Mouse (Mus musculus) liver, adult 2 months (tissue): ENCODE data around the gene Cct8.

Experiments used
- CTCF ChIP-seq: fragments of 200-500 bp; IDR thresholded peaks from 2 replicates; pipeline ENCODE4 v1.5.1; 2011; ENCODE audit warnings: low read depth, low read length, control low read depth
- POLR2A ChIP-seq: fragments of 200-500 bp; IDR thresholded peaks from 2 replicates; pipeline ENCODE4 v1.6.1; 2011; ENCODE audit warnings: low read length, control low read depth; ENCODE audit not compliant: insufficient read depth; ENCODE audit errors: extremely low read depth

DNA sequence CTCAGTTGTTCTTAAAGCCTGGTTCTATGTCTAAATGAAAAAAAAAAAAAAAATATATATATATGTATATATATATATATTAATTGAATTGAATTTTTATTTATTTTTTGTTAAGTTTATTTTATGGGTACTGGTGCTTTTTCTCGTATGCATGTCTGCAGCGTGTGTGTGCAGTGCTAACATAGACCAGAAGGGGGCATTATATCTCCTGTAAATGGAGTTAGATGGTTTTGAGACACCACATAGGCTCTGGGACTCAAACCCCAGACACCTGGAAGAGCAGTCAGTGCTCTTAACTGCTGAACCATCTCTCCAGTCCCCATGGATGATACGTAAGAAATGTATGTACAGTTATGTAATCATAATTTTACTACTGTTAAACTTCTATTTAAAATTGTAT lies 36.9 kb downstream of the Cct8 start:
- TF ChIP-seq CTCF (no peak), POLR2A (no peak)
